Mouse (Mus musculus): ENCODE results near the gene Ddx39b.

DNA sequence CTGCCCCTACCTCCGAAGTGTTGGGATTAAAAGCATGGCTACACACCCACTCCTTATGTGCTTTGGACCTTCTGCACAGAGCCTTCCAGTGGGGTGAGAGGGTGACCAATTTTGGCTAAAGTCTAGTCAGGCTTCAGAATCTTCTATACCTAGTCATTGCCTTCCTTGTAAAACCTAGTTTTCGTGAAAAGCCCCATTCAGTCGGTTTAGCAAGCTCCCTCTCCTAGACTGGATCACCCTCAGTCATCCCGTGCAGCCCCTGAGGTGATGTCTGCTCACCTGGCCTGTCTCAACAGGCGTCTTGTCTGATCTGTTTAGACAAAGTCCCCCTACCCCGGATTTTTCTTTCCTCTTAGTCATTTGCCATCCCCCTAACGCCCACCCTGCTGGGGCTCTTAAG lies 43.5 kb upstream of the Ddx39b start:
- no peak for TF ChIP-seq CTCF (IDR thresholded peaks at IDR 0.05)
- no peak for TF ChIP-seq POLR2A (IDR thresholded peaks at IDR 0.05; ENCODE audit: insufficient read depth, low read depth, low read length)
- no peak for TF ChIP-seq EP300 (IDR thresholded peaks at IDR 0.05; ENCODE audit: insufficient read depth, low read depth, low read length)

Measured in heart, adult 2 months (tissue).